8 mouse cellular contexts compared by ENCODE assay signal in genomic region chr4:57451896-57452295, GRCm38 (mm10). TPM values are rescaled to one million over a fixed set of nuclear protein-coding genes. Genes with fewer than 3 reads are reported as not detected.
DNase-seq lines count a peak whose midpoint lies in the region; TF ChIP-seq lines count a peak whose summit lies in the region.

No protein-coding gene starts in this region.

- H3ac ChIP-seq in myocyte (ENCODE audit: control insufficient read depth, insufficient read length) = no peak overlapping the region

- no peaks in the 10 kb centered on the region for H3K36me3 ChIP-seq in myocyte (ENCODE audit: control insufficient read depth, insufficient read depth)

- no peak overlapping the region for H3K4me3 ChIP-seq in myocyte

- peak overlapping the region; percentile 33 for H3K4me2 ChIP-seq in myocyte (ENCODE audit: low read depth)

- H3K79me2 ChIP-seq in myocyte (ENCODE audit: control insufficient read depth, insufficient read depth) = no peaks in the 10 kb centered on the region

- H3K27me3 ChIP-seq in myocyte (ENCODE audit: control insufficient read depth, insufficient read depth, insufficient read length) = no peaks in the 10 kb centered on the region

- no peak for TF ChIP-seq POLR2A in myocyte (IDR thresholded peaks at IDR 0.05; ENCODE audit: insufficient read length, low read depth)

- peak; percentile 37 for DNase-seq in layer of hippocampus, adult 11-12 months (ENCODE audit: low spot score)
- no peak for DNase-seq in layer of hippocampus, postnatal 36 days
- peak; percentile 70 for DNase-seq in ES-CJ7 (ENCODE audit: low read depth, low spot score)
- DNase-seq in c-Kit-positive CD71-negative TER-119-negative erythroid progenitor cells, embryonic 14.5 days (ENCODE audit: low read depth) = peak; percentile 19
- DNase-seq in forelimb bud, embryonic 11.5 days (ENCODE audit: low read depth, low spot score) = peak; percentile 74
- DNase-seq in kidney, postnatal 14 days = peak; percentile 65
- DNase-seq in layer of hippocampus, adult 9-11 months = no peak

TF ChIP-seq in myocyte, 11 proteins besides CTCF, POLR2A, EP300 and RAD21:
- no peak for TF ChIP-seq TCF12 (IDR thresholded peaks at IDR 0.05; ENCODE audit: insufficient read depth, poor library complexity, severe bottlenecking)
- TF ChIP-seq SRF (IDR thresholded peaks at IDR 0.05; ENCODE audit: control insufficient read depth, insufficient read length, low read depth) = no peak
- no peak for TF ChIP-seq E2F4 (IDR thresholded peaks at IDR 0.05; ENCODE audit: insufficient read depth)
- TF ChIP-seq USF1 (IDR thresholded peaks at IDR 0.05; ENCODE audit: low read depth) = no peak
- no peak for TF ChIP-seq MYOG (IDR thresholded peaks at IDR 0.05; ENCODE audit: control insufficient read depth in 1 of 3, insufficient read depth in 1 of 3, insufficient read length in 2 of 3, low read depth in 2 of 3)
- TF ChIP-seq REST (IDR thresholded peaks at IDR 0.05; ENCODE audit: insufficient read depth, insufficient read length) = no peak
- TF ChIP-seq TCF3 (IDR thresholded peaks at IDR 0.05; ENCODE audit: insufficient read length, low read depth) = no peak
- TF ChIP-seq MAX (IDR thresholded peaks at IDR 0.05; ENCODE audit: low read depth) = no peak

RNA-seq across cellular contexts. Expression of gene Palm2, which starts 17.8 kb away (rescaled TPM):
- total RNA-seq in layer of hippocampus, postnatal 36 days (2021) = 10 to 100 TPM; 47.2 to 55.0 TPM
- 5.2 TPM for polyA plus RNA-seq in myocyte (2012; fragmentation: generic; extraction: Trizol)

Comparison
In these comparisons a context has a peak if more than half of its experiments do, and no peak if none do; other contexts are left out.
1. DNase-seq: peak in layer of hippocampus, adult 11-12 months (single experiment), ES-CJ7 (single experiment), c-Kit-positive CD71-negative TER-119-negative erythroid progenitor cells, embryonic 14.5 days (single experiment), forelimb bud, embryonic 11.5 days (single experiment) and kidney, postnatal 14 days (single experiment); none in layer of hippocampus, postnatal 36 days (0 of 2) and layer of hippocampus, adult 9-11 months (single experiment).